Mouse (Mus musculus) kidney, embryonic 15.5 days (tissue): ENCODE measurements around the gene Pnisr. TPM values are rescaled to one million over a fixed set of nuclear protein-coding genes. Genes with fewer than 3 reads are reported as not detected.

Experiments
- ATAC-seq: fragments of 200-750 bp; cut with Nextera tagmentation; replicated peaks from 2 replicates; pipeline ENCODE4 v1.8.0; 2017; ENCODE audit warnings: moderate TSS enrichment; ENCODE audit not compliant: low FRiP score
- H3K27ac ChIP-seq: fragments of 300-500 bp; sonication (generic); 2 replicates; pipeline ENCODE4 v1.5.1; 2015; ENCODE audit warnings: mild to moderate bottlenecking, inconsistent platforms
- H3K27me3 ChIP-seq: fragments of 300-500 bp; sonication (generic); 2 replicates; pipeline ENCODE4 v1.6.1; 2015; ENCODE audit warnings: inconsistent platforms
- H3K36me3 ChIP-seq: fragments of 300-500 bp; sonication (generic); 2 replicates; pipeline ENCODE4 v1.6.1; 2015; ENCODE audit warnings: inconsistent platforms
- H3K4me1 ChIP-seq: fragments of 300-500 bp; sonication (generic); 2 replicates; pipeline ENCODE4 v1.6.1; 2015; ENCODE audit warnings: inconsistent platforms
- H3K4me2 ChIP-seq: fragments of 300-500 bp; sonication (generic); 2 replicates; pipeline ENCODE4 v1.6.1; 2015; ENCODE audit warnings: moderate library complexity, mild to moderate bottlenecking, inconsistent platforms
- H3K4me3 ChIP-seq: fragments of 300-500 bp; sonication (generic); replicated peaks from 2 replicates; pipeline ENCODE4 v1.5.1; 2015; ENCODE audit warnings: mild to moderate bottlenecking, inconsistent platforms
- H3K9ac ChIP-seq: fragments of 300-500 bp; sonication (generic); 2 replicates; pipeline ENCODE4 v1.6.1; 2015; ENCODE audit warnings: mild to moderate bottlenecking, inconsistent platforms
- H3K9me3 ChIP-seq: fragments of 300-500 bp; sonication (generic); replicated peaks from 2 replicates; pipeline ENCODE4 v1.6.1; 2016; ENCODE audit warnings: inconsistent platforms
- WGBS: fragments of 180-500 bp; shearing (Covaris S2); methylation state at CpG from one replicate; pipeline ENCODE4 v1.1.7; 2015; ENCODE audit warnings: mixed read lengths; 5-methylcytosine and 5-hydroxymethylcytosine counted together
- polyA plus RNA-seq: library from polyadenylated mRNA; unstranded; fragments of >200 nt; fragmentation: Nextera tagmentation; extraction: Ambion mirVana; gene quantifications from 2 replicates; pipeline ENCODE4 v1.2.1, GENCODE M21; 2015

Gene Pnisr
- 136 and 139 TPM in 2 replicates for polyA plus RNA-seq

DNA sequence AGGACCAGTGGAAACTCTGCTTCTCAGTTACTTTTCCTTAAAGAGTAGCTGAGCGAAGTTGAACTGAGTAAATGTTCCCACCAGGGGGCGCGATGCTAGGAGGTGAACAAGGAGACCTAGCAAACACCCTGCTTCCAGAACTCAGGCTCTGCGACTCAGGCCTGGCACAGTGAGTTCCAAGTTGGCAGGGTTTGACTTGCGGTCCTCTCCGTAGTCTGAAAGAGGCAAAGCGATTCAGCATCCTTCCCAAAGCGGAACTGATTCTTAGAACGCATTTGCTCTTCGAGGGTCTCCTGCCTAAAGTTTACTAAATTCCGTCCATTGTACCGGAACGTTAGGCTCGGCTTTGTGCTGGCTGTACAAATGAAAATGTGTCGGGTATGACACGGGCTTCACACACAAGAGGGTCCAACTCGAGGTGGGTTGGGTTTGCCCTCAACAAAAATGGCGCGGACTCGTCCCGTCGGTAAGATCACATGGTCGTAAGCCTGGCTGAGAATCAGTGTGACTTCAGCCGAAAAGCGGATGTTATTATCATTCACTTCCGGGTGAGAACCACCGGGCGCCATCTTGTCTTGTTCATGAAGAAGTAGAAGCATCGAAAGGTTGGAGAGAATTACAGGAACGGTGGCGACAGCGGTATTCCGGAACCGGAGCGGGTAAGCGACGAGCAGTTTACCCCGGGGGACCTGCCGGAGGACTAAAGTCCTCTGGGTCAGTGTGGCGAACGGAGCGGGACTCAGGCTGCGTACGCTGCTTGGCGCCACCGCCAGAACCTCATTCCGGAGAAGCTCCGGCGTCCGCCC is at the start of gene Pnisr:
TSS of gene Pnisr (plus strand) at position 103 of the 806 bp plus-strand sequence.
- Histone ChIP-seq H3K27me3 (no peaks in the 10 kb centered on the region), H3K9ac (peak within 1 kb of the TSS; percentile 95), H3K36me3 (no peaks in the 10 kb centered on the region), H3K27ac (peak within 1 kb of the TSS; percentile 98), H3K9me3 (no peaks in the 10 kb centered on the region), H3K4me3 (peak within 1 kb of the TSS; percentile 94), H3K4me2 (peak within 1 kb of the TSS; percentile 64), H3K4me1 (peaks cover 8% of the 10 kb centered on the region)
- ATAC-seq, result peak; percentile 98
- under 1% methylated on average over 50 of the region's 50 CpGs for WGBS

DNA sequence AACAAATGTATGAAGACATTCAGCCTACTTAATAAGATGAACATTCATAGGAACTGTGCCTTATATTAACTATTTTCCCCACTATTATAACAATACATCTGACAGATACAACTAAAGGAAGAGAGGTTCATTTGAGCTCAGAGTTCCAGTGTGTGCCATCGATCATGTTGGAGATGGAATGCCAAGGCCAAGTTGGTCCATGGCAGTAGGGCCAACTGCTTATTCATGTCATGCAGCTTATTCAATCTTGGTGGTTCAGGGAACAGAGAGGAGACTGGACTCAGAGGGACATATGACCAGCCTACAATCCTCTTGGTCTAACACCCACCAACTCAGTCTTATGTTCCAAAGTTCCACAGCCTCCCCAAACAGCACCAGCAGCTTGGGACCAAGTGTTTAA is 46.4 kb upstream of the Pnisr start:
- Histone ChIP-seq H3K4me3 (no peak overlapping the region), H3K36me3 (peaks cover 78% of the 10 kb centered on the region), H3K4me2 (no peak overlapping the region), H3K4me1 (no peaks in the 10 kb centered on the region), H3K9ac (no peak overlapping the region), H3K27ac (no peak overlapping the region), H3K9me3 (no peaks in the 10 kb centered on the region), H3K27me3 (no peaks in the 10 kb centered on the region)
- ATAC-seq, result no peak
- 83% methylated on average over 1 of the region's 1 CpGs for WGBS

DNA sequence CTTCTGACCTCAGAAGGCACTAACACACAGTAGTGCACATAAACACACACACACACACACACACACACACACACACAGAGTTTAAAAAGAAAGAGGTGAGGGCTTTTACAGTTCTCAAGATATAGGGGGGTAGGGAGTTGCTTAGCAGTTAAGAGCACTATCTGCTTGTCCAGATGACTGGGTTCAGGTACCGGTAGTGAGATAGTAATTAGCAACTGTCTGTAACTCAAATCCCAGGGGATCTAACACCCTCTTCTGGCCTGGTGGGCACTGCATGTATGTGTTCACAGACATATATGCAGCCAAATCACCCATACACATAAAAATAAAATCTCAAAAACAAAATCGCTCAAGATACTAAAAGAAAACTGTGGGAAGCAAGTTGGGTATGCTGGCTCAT is 45.8 kb upstream of the Pnisr start:
- H3K27ac ChIP-seq, result no peak overlapping the region
- H3K4me2 ChIP-seq, result no peak overlapping the region
- H3K4me3 ChIP-seq, result no peak overlapping the region
- no peaks in the 10 kb centered on the region for H3K27me3 ChIP-seq
- peaks cover 78% of the 10 kb centered on the region for H3K36me3 ChIP-seq
- WGBS, result 91% methylated on average over 2 of the region's 2 CpGs
- H3K4me1 ChIP-seq, result no peaks in the 10 kb centered on the region
- H3K9ac ChIP-seq, result no peak overlapping the region
- no peaks in the 10 kb centered on the region for H3K9me3 ChIP-seq
- no peak for ATAC-seq

DNA sequence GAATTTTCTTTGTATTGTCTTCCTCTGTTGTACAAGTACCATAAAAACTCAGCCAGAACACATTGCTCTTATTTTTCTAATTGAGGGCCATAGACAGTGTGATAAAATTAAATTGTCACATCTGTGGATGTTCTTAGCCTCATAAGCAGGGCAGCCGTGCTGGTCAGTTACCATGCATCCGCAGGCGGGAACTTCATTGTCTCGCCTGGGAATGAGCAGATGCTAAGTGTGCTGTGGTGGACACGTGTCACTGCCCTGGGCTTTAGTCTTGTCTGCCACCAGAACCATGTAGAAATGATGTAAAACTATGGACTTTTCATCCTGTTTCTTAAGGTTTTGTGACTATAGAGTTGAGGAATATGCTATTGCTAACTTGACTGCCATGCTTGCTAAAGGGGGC is 40.2 kb upstream of the Pnisr start:
- WGBS, result 85% methylated on average over 5 of the region's 5 CpGs
- Histone ChIP-seq H3K27ac (no peak overlapping the region), H3K4me1 (no peaks in the 10 kb centered on the region), H3K4me3 (no peak overlapping the region), H3K36me3 (peaks cover 57% of the 10 kb centered on the region), H3K4me2 (no peak overlapping the region), H3K27me3 (no peaks in the 10 kb centered on the region), H3K9me3 (no peaks in the 10 kb centered on the region), H3K9ac (no peak overlapping the region)
- ATAC-seq, result no peak

DNA sequence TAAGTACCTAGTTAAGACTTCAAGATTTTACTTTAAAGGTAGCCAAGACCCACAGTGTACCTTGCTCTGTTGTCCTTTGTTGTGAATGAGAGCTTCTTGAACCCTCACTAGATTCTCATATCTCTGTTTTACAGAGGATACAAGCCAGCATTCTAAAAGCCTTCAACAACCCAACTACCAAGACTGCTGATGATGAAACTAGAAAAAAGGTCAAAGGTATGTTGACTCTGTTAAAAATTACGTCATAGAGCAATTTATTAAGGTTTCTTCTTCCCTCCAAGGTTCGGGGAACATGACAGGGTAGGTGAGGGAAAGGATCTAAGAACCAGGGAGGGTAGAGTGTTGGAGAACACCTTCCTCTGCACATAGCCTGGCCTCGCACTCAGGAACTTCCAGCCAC is 36.8 kb upstream of the Pnisr start:
- ATAC-seq, result no peak
- Histone ChIP-seq H3K27ac (no peak overlapping the region), H3K27me3 (no peaks in the 10 kb centered on the region), H3K36me3 (peaks cover 40% of the 10 kb centered on the region), H3K4me2 (no peak overlapping the region), H3K4me1 (no peaks in the 10 kb centered on the region), H3K9me3 (no peaks in the 10 kb centered on the region), H3K4me3 (no peak overlapping the region), H3K9ac (no peak overlapping the region)
- WGBS, result 84% methylated on average over 3 of the region's 3 CpGs

DNA sequence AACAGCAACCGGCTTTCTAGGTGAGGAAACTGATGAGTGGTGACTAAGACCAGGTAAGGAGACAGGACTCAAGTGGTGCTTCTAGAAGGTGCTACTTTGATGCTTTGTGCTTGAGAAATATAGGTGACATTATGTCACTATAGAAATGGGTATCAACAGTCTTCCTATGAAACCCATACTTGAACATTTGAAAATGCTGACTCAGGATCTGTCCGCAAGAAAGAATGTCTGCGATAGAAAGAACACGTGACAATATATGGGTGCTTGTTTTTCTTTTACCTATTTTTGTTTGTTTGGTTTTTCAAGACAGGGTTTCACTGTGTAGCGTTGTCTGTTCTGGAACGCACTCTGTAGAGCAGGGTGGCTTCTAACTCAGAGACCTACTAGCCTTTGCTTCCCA is 34.7 kb upstream of the Pnisr start:
- WGBS, result 88% methylated on average over 6 of the region's 6 CpGs
- H3K4me1 ChIP-seq, result no peaks in the 10 kb centered on the region
- no peak overlapping the region for H3K4me2 ChIP-seq
- H3K9me3 ChIP-seq, result no peaks in the 10 kb centered on the region
- no peak overlapping the region for H3K4me3 ChIP-seq
- H3K9ac ChIP-seq, result no peak overlapping the region
- no peaks in the 10 kb centered on the region for H3K27me3 ChIP-seq
- no peak for ATAC-seq
- peaks cover 43% of the 10 kb centered on the region for H3K36me3 ChIP-seq
- H3K27ac ChIP-seq, result no peak overlapping the region

DNA sequence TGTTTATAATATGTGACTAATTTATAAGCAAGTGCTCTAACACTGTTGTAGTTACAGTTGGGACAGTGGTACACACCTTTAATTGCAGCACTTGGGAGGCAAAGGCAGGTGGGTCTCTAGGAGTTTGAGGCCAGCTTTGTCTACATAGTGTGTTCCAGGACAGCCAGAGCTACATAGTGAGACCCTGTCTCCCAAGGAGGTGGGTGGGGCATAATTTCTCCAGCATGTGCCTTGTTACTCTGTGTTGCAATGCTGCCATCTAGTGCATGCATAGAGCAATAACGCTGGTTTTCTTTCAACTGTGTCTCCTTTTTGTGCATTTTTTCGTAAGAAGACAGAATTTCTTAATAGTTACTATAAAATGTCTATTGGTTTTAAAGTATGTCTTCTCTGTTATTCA is 33.4 kb upstream of the Pnisr start:
- ATAC-seq, result peak; percentile 67; the same call in 1 of the 2 replicates
- H3K27ac ChIP-seq, result no peak overlapping the region
- H3K4me1 ChIP-seq, result no peaks in the 10 kb centered on the region
- H3K4me3 ChIP-seq, result no peak overlapping the region
- no peaks in the 10 kb centered on the region for H3K27me3 ChIP-seq
- no peak overlapping the region for H3K4me2 ChIP-seq
- 39% methylated on average over 2 of the region's 2 CpGs for WGBS
- H3K9ac ChIP-seq, result no peak overlapping the region
- H3K9me3 ChIP-seq, result no peaks in the 10 kb centered on the region
- H3K36me3 ChIP-seq, result peaks cover 44% of the 10 kb centered on the region

DNA sequence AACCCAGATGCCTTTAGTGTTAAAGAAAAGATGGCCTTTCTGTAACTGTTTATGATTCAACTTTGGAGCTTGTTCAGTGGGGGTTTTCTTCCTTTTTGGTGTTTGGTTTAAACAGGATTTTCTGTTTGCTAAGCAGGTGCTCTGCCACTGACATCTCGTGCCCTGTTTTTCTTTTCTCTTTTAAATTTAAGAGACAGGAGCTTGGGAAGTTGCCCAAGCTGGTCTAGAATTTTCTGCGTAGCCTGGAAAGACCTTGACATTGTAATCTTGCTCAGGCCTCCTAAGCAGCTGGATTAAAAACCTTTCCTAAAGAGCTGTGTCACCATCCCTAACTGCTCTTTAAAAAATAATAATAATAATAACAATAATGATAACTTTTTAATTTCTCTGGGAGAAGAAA is 20.8 kb upstream of the Pnisr start:
- H3K36me3 ChIP-seq, result peaks cover 50% of the 10 kb centered on the region
- no peak overlapping the region for H3K27ac ChIP-seq
- WGBS, result 81% methylated on average over 2 of the region's 2 CpGs
- H3K4me2 ChIP-seq, result no peak overlapping the region
- no peak overlapping the region for H3K4me3 ChIP-seq
- no peaks in the 10 kb centered on the region for H3K4me1 ChIP-seq
- no peaks in the 10 kb centered on the region for H3K27me3 ChIP-seq
- no peak overlapping the region for H3K9ac ChIP-seq
- ATAC-seq, result no peak
- H3K9me3 ChIP-seq, result no peaks in the 10 kb centered on the region

DNA sequence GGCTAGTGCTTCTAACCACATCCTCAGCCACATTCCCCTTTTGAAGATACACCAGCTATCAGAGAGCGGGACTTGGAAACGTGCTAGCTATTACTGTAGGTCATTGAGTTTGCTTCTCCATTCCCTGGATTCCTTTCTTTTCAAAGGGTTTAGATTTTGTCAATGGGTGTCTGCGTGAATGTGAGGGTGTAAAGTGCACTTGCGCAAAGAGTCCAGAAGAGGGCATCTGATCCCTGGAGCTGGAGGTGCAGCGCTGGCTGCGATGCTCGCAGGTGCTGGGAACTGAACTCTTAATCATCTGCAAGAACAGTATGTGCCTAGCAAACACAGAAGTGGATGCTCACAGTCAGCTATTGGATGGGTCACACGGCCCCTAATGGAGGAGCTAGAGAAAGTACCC is 14.5 kb upstream of the Pnisr start:
- no peak overlapping the region for H3K27ac ChIP-seq
- peaks cover 38% of the 10 kb centered on the region for H3K36me3 ChIP-seq
- no peak overlapping the region for H3K9ac ChIP-seq
- H3K4me2 ChIP-seq, result no peak overlapping the region
- H3K27me3 ChIP-seq, result no peaks in the 10 kb centered on the region
- H3K9me3 ChIP-seq, result no peaks in the 10 kb centered on the region
- H3K4me1 ChIP-seq, result no peaks in the 10 kb centered on the region
- WGBS, result 97% methylated on average over 8 of the region's 8 CpGs
- ATAC-seq, result no peak
- no peak overlapping the region for H3K4me3 ChIP-seq

DNA sequence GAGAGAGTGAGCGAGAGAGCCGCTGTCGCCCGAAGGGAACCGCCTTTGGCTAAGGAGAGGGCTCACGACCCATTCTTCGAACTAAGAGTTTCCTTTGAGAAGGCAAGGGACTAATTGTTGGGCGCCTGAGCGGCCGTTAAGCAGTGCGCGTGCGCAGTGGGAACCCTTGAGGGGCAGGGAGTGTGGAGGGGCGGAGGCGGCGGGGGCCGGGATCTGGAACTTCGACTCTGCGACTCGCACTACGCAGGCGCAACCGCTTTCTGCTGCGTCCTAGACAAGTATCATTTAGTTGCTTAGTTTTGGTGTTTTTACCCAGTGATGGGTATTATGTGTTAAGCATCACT is 876 bp downstream of the Pnisr start:
- ATAC-seq, result peak; percentile 91
- H3K9ac ChIP-seq, result peak overlapping the region; percentile 95
- WGBS, result under 1% methylated on average over 24 of the region's 24 CpGs
- H3K27me3 ChIP-seq, result no peaks in the 10 kb centered on the region
- H3K4me2 ChIP-seq, result peak overlapping the region; percentile 62
- peak overlapping the region; percentile 98 for H3K27ac ChIP-seq
- no peaks in the 10 kb centered on the region for H3K9me3 ChIP-seq
- H3K4me1 ChIP-seq, result peaks cover 8% of the 10 kb centered on the region
- H3K4me3 ChIP-seq, result peak overlapping the region; percentile 94
- no peaks in the 10 kb centered on the region for H3K36me3 ChIP-seq

DNA sequence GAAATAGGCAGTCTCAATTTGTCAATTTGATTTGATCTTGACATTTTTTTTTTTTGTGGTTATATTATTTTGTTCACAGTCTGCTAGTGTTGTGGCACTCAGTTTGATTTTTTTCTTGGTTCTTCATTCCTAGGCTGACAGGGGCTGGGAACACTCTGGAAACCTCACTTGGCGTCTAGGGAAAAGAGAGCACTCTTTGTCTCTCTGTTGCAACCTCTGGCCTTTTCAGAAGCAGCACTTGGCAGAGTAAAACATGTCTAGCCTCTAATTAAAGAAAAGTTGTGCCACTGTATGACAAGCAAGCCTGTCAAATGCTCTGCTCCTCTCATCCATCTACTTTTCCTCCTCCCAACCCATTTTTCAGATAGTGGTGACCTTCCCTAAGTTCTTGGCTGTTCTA is 10.1 kb downstream of the Pnisr start:
- 90% methylated on average over 1 of the region's 1 CpGs for WGBS
- no peak for ATAC-seq
- Histone ChIP-seq H3K4me2 (no peak overlapping the region), H3K4me1 (no peaks in the 10 kb centered on the region), H3K9ac (no peak overlapping the region), H3K4me3 (no peak overlapping the region), H3K36me3 (peaks cover 70% of the 10 kb centered on the region), H3K27me3 (no peaks in the 10 kb centered on the region), H3K27ac (no peak overlapping the region), H3K9me3 (no peaks in the 10 kb centered on the region)

DNA sequence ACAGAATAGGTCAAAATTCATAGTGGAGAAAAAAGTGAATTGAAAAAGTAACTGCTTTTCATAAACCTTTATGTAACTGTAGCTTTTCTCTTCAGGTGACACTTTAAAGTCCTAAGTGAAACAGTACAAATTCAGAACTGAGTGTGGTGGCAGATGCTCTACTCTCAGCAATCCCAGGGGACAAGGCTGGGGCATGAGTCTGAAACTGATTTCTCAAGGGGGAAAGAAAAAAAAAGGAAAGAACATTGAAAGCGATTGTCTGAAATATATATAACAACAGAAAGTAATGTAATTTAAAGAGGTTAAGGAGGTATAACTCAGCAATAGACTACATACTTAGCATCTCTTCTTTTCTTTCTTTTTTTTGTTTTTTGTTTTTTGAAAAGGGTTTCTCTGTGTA is 17.8 kb downstream of the Pnisr start:
- no peak for ATAC-seq
- H3K27ac ChIP-seq, result no peak overlapping the region
- H3K4me2 ChIP-seq, result no peak overlapping the region
- no peaks in the 10 kb centered on the region for H3K27me3 ChIP-seq
- H3K4me3 ChIP-seq, result no peak overlapping the region
- 92% methylated on average over 1 of the region's 1 CpGs for WGBS
- peaks cover 74% of the 10 kb centered on the region for H3K36me3 ChIP-seq
- H3K9me3 ChIP-seq, result no peaks in the 10 kb centered on the region
- no peak overlapping the region for H3K9ac ChIP-seq
- no peaks in the 10 kb centered on the region for H3K4me1 ChIP-seq

DNA sequence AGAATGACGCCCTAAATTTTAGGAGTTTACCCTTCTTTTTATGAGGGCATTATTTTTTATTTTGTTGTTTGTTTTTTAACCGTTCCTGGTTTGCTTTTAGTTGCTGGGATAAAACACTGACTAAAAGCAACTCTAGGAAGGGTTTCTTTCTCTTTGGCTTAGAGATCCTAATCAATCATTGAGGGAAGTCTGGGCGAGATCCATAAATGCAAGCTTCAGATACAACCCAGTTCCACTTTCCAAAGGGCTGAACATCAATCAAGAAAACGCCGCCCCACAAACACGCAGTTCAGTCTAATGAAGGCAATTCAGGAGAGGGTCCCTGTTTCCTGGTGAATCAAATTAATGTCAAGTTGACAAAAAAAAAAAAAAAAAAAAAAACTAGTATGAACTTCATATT is 31.4 kb downstream of the Pnisr start:
- H3K9me3 ChIP-seq, result no peaks in the 10 kb centered on the region
- no peak for ATAC-seq
- WGBS, result 17% methylated on average over 6 of the region's 6 CpGs
- peak overlapping the region; percentile 75 for H3K4me3 ChIP-seq
- peaks cover 8% of the 10 kb centered on the region for H3K4me1 ChIP-seq
- peak overlapping the region; percentile 97; the same call in 1 of the 2 replicates for H3K27ac ChIP-seq
- H3K4me2 ChIP-seq, result peak overlapping the region; percentile 72
- H3K36me3 ChIP-seq, result peaks cover 24% of the 10 kb centered on the region
- no peaks in the 10 kb centered on the region for H3K27me3 ChIP-seq
- H3K9ac ChIP-seq, result peak overlapping the region; percentile 64
